Mouse (Mus musculus): ENCODE data around the gene Rars.
A peak's percentile ranks its signal among the peaks of the same experiment; 100 is the strongest.

The Rars gene

DNA sequence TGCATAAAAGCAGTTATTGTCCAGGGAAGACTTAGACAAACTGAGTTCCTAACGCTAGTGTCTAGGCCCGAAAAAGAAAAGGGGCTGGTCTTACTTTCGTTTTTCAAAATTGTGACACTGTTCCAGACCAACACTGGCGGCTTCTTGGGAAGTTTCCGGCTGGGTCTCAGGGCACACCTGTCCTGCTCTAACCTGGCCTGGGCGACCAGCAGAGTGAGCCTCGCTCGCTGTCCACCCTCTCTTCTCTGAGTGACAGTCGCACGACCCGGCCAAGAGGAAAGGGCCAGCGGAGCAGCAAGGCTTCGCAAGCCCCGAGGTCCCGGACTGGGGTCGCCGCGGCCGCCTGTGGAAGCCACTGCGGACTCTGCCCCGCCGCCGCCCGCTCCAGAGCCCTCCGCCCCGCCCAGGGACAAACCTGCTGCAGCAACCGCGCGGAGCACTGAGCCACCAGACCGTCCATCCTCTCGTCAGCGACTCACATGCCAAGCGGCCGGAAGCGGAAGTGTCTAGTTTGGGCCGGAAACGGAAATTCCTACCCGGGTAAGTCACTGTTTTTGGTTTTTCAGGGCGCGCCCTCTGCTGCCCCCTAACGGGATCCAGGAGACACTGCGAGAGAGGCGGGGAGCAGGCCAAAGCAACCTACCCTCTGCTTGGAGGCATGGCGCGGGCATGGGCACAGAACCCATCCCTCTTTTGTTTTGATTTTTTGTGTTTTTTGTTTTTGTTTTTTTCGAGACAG, at the start of gene Rars:
Rars (minus strand) TSS at position 485 of the 739 bp plus-strand sequence.
- DNase-seq (ENCODE audit: low read depth, low spot score): peak; percentile 95

DNA sequence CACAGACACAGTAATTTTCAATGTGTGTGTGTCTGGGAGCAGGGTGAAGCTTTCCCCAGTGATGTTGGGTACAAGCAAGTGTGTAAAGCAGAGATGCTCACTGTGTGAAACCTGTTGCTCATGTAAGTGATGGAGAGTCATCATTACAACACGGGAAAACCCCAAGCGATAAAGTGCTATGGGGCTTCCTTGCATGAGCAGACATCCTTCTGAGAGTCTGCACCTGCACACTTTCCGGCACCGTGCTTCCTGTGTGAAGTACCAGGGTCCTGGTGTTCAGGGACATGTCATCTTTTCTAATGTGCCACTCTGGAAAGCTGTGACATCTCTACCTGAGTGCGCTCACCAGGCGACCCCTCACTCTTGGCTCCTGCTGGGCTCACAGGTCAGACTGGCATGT, 48.5 kb upstream of the Rars start:
- DNase-seq (ENCODE audit: low read depth, low spot score): no peak

DNA sequence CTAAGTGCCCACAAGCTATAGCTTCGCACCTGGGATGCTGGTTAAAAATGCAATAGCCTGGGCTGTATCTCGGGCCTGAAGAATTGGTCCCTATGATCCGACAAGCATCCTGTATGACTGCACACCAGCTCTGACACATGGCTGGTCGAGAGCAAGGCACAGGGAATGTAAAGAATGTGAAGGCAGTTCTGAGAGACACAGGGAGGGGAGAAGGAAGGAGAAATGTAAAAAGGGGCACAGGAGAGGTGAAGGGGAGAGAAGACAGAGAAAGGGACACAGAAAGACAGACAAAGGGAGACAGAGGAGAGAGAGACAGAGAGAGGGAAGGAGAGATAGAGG, 44.2 kb upstream of the Rars start:
- no peak for DNase-seq (ENCODE audit: low read depth, low spot score)

DNA sequence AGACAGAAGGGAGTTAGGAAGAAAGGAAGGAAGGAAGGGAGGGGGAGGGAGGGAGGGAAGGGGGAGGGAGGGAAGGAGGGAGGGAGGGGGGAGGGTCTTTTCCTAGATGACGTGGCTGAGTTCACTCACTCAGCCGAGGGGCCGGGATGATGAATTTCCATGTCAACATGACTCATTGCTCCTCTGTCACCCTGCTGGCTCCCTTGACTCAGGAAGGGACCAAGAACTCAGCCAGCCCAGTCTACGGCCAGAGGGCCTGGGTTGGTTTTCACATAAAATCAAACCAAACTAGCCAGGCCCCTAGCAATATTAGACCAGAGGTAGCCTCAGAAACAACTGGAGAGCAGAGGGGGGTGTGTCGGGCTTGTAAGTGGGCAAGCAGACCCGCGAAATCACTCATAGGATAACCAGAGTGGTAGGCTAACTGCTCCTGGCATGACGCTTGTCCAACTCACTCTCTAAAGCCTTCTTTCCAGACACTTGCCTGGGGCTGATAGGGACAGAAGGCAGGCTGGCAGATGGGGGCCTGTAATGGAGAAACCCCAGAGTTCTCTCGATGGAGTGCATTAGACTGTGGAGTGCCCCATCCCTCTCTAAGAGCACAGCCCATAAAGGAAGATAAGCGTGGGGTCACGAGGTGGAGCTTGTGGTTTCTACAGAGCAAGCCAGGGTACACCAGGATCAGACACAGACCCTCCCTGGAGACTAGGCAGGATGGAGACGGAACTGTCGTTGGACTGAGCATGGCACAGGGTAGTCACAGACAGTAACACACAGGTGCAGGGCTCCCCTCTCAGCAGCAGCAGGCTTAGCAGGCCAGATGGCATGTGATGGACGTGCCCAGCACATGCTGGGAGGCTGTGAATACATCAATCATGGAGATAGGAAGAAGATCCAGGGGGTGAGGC, 43.6 kb upstream of the Rars start:
- DNase-seq (ENCODE audit: low read depth, low spot score): no peak

DNA sequence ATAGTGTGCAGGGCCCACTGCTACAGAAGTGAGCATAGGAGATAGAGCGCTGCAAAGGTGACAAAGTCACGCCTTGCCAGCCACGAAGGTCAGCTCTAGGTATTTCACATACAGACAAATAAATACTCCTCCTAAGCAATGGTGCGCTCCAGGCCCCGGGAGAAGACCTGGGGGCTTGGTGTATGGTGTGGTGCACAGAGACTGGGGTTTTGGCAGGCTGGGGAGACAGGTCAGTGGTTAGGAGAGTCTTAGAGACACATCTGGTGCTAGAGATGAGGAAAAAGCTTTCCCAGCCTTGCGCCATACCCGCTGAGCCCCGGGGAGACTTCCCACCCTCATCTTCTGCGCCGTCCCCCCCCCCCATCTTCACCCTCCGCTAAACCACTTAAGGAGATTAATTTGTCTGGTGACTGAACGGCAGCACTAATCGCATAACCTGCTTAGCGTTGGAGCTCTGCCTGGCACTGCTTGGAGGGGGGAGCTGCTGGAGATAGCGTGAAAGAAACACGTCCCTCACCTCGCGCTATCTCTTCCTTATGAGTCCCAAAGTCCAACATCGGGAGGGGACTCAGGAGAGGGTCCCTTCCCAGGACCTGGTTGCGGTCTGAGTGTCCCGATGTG, 39.4 kb upstream of the Rars start:
- no peak for DNase-seq (ENCODE audit: low read depth, low spot score)

DNA sequence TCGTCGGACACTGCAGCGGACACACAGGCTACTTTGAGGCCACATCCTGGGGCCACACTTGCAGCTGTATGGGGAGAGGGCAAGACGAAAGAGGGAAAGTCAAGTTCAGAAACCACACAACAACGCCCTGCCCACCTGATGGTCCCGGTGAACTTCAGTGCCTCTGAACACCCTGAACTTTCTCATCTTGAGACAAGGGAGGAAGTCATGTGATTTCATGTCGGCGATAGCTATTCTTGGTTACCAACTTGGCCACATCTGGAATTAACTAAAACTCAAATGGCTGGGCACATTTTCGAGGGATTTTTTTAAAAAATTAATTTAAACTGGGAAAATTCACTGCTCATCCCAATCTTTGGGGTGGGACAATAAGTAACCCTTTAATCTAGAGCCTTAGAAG, 36.7 kb upstream of the Rars start:
- no peak for DNase-seq (ENCODE audit: low read depth, low spot score)

DNA sequence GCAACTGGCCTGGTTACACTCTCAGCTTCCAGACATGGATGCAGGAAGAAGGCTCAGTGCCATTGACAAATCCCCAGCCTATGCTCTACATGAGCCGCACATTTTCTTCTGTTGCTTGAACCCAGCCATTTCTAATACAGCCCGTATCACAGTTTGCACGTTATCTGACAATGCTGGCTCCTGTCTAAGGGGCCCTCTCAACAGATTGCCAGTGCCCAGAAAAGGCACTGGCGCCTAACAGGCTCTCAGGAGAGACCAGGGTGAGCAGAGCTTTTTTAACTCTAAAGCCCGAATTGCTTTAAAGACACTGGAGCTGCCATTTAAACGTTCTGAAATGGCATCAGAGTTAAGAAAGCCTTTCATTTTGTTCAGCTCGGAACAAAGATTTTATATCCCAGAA, 31.8 kb upstream of the Rars start:
- no peak for DNase-seq (ENCODE audit: low read depth, low spot score)

DNA sequence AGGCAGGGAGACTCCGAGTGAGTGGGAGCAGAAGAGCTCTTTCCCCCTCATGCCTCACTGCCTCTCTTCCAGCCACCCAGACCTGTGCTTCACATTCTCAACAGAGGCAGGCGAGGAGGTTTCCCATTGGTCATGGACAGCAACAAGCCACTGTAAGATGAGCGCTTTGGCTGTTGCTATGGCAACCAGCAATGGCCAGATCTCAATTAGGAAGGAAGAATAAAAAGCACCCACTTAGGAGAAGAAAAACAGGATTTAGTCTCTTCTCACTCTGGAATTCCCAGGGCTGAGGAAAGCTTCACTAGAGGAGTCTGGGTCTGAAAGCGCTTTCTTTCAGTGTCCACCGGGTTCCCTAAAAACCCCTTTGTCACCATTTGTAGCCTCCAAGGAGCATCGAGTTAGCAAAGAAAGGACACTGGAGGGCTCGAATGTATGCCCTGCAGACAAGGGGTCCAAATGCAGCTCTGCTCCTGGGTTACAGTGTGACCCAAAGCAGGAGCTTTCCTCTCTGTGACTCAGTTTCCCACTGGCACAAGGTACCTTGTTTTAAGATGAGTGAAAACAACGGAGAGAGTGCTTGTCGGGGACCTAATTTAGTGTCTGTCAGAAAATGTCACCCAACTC, 30.8 kb upstream of the Rars start:
- DNase-seq (ENCODE audit: low read depth, low spot score): peak; percentile 23

DNA sequence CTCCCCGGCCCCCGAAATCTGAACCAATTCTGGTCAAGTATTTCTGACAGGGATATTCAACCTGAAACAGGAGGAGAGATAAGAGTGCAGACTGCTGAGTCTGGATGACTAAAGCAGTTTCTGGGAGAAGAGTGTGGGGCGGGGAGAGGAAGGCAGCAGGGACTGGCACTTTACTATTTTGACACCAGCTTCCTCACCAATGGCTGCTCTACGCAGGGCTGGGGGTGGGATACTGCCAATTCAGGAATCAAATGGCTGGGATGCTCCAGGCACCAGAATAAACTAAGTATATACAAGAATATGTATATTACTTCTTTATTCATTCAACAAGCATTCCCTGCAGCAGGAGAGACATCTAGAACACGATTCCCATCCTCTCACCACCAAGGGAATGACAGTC, 29.3 kb upstream of the Rars start:
- no peak for DNase-seq (ENCODE audit: low read depth, low spot score)

DNA sequence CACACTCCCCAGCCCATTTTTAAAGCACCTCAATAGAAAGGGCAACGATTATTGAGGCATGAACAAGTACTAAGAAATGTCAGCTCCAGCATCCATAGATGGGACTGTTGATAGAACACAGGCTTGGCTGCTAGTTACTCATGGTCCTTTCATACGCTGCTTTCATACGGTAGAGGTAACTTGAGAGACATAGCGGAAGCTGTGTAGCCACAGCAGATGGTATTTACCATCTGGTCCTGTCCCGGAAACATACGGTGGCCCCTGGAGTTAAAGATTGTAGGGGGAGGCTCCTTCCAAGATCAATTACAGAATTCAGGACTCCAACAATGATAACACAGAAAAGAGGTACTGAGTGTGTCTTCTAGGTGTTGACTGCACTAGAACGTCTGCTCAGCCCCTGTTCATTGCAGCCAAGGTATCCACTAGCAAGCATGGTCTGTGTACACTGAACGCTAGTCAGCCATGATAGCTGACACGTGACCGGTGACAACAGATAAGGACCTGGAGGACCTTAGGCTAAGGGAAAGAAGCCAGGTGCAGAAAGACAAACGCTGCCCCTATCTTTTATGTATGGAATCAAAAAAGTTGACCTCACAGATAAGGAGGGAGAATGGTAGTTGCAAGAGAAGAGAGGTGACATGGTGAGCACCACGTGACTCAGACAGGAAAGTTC, 23.2 kb upstream of the Rars start:
- DNase-seq (ENCODE audit: low read depth, low spot score): no peak

DNA sequence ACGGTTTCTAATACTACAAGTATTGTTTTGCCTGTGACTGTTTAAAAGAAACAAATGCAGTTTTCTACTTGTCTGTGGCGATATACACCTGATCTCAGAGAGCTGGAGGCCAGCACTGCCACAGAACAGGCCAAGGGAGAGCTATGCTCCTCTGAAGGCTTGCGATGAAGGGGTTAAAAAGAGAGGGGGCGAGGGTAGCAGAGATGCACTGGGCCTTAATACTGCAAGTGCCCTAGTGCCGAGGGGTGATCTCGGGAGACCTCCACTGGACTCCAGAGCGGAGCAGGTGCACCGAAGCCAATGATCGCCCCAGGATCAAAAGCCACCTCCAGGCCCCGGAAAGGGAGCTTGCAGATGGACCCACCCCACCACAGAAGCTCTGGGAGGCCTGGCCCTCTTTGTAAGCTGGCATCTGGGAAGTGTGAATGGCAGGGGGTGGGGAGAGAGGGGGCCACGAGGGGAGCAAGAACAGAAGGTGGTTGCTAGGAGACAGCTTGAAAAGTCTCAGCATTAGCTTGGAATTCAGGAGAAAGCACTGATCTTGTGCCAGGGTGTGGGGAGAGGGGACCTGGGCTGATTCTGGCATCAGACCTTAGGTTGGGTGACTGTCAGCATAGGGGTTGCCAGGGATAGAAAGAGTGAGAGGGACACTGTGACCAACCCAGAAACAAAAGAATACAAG, 22.2 kb upstream of the Rars start:
- no peak for DNase-seq (ENCODE audit: low read depth, low spot score)

DNA sequence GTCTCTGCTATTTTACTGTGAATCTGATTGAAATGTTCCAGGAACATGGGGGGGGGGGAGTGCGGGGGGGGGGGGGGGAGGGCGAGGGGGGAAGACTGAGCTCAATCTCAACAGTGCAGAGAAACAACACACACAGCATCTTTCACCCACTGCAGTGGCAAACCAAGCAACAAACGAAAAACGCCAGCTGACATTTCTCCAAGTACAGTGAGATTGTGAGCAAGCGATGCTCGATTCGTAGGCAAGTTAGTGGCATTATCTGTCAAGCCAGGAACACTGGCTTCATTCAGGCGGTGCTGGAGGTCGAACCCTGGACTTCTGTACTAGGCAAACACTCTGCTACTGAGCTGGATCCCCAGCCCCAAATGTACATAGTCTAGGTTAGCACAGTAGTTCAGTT, 21.3 kb upstream of the Rars start:
- no peak for DNase-seq (ENCODE audit: low read depth, low spot score)

DNA sequence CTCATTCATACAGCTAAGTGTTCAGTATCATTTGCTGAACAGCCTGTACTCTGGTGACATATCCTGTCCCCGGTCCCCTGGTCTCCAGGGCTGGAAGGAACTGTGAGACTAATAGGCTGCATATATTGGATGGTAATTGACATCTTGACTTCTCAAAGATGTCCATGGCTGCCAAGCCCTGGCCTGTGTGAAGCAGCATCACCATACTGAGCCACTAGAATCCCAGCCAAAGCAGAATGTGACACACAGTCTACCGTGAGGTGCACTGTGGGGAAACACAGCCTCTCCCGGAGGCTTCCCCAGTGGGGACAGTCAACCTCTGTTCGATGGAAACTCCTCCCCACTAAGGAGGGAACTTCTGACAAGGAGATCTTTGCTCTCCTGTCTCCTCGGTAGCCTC, 20.6 kb upstream of the Rars start:
- DNase-seq (ENCODE audit: low read depth, low spot score): no peak

DNA sequence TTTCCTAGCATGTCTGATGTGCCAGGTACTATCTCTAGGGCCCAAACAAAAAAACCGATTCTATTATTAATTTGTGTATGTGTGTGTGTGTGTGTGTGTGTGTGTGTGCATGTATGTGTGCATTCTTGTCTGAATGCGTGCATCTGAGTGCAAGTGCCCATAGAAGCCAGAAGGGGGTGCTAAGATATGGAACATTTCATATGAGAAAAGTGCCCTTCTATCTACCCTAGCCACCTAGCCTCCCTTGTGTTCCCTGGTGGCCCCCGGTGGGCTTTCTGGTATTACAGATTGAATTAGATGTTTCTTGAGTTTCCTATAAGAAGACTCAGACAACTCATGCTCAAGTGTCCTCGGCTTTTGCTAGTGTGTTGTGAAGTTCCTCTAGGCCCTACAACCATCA, 19.3 kb upstream of the Rars start:
- DNase-seq (ENCODE audit: low read depth, low spot score): peak; percentile 43

DNA sequence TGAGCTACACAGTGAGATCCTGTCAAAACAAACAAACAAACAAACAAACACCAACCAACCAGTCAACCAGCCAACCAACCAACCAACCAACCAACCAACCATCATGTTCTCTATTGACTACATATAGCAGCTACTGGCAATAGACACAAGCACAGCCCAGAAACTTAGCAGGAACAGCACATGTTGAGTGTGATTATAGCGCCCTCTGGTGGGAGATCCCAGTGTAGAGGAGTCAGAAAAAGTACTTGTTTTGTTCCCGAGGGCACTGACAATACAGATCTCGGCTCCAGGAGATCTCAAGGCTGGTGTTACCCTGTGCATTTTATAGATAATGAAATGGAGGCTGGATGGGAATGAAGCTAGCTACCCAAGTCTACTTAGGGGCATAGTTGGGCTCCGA, 18.4 kb upstream of the Rars start:
- peak; percentile 91 for DNase-seq (ENCODE audit: low read depth, low spot score)

DNA sequence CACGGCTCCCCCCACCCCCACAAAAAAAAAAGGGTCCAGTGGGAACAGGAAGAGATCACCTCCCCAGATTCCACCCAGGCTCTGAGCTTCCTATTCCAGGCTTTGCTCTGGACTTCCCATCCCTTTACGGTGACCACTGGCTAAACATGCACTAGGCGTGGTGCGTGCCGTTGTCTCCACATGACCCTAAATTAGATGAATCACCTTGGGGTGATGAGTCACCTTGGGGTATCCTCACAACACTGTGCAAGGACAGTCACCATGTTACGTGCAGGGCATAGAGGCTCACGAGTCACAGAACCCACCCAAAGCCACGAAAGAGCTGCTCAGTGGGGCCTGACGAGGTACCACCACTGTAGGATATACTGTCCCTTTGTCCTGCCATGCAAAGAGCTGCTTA, 10.0 kb upstream of the Rars start:
- DNase-seq (ENCODE audit: low read depth, low spot score): no peak

DNA sequence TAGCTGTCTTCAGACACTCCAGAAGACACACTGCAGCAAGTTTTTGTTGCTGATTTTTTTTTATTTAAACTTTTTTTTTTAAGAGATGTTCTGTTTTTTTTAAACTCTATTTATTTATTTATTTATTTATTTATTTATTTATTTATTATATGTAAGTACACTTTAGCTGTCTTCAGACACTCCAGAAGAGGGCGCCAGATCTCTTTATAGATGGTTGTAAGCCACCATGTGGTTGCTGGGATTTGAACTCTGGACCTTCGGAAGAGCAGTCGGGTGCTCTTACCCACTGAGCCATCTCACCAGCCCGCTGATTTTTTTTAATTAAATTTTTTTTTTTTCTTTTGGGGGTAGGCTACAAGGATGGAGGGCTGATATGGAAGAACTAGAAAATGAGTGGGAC, 8.3 kb upstream of the Rars start:
- DNase-seq (ENCODE audit: low read depth, low spot score): peak; percentile 45

DNA sequence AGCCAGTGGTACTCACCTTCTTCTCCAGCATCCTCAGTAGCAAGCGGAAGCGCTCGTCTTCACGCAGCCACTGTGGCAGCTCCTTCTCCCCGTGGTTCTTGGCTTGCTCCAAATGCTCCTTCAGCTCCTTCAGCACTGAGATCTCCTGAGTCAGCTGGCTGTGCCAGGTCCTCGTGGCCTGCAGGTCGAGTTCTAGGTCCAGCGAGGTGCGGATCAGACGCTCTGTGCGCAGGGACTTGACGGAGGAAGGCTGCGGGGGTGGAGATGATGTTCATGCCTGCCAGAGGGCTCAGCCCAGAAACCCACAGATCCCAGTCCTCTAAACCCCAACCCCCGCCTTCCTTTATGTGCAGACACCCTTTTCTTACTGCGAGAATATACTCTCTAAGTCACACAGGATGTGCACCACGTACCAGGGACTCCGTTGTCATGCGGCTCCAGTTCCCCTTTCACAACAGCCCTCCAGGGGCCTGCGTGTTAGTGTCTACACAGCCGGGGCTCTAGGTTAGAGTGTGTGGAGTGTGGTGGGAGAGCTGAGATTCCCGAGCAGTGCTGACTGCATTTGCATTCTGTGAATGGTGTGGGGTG, 7.5 kb upstream of the Rars start:
- DNase-seq (ENCODE audit: low read depth, low spot score): peak; percentile 61

DNA sequence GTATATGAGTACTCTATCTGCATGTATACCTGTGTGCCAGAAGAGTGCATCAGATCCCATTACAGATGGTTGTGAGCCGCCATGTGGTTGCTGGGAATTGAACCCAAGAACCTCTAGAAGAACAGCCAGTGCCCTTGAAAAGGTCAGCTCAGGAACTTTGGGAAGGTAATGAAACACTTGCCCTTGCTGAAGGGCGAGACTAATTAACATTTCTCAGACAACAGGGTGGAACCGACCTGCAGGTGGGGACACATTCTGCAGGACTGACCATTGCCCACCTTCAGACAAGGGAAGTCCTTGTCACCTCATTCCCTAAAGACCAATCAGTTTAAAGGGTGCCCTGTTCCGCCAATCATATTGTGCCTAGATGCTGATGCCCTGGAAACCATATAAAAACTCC, 6.5 kb upstream of the Rars start:
- peak; percentile 83 for DNase-seq (ENCODE audit: low read depth, low spot score)

DNA sequence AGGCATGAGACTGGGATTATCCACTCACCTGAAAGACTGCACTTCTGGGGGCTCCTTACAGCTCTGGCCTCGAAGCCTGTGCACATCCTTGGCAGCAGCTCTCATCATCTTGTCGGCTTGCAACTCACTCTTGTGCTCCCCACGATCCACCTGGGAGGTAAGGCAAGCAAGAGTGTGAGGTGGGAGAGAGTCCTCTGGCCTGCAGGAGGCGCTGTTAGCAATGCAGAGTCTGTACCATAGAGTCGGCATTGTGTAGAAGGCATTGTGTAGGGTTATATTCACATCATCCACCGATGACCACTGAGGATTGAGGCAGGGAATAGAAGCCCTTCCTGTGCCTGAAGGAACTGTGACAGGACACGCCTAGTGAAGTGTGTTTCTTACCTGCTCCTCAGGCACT, 6.0 kb upstream of the Rars start:
- DNase-seq (ENCODE audit: low read depth, low spot score): peak; percentile 92
